Mouse (Mus musculus): Measurements from ENCODE around the gene Txndc16.

DNA sequence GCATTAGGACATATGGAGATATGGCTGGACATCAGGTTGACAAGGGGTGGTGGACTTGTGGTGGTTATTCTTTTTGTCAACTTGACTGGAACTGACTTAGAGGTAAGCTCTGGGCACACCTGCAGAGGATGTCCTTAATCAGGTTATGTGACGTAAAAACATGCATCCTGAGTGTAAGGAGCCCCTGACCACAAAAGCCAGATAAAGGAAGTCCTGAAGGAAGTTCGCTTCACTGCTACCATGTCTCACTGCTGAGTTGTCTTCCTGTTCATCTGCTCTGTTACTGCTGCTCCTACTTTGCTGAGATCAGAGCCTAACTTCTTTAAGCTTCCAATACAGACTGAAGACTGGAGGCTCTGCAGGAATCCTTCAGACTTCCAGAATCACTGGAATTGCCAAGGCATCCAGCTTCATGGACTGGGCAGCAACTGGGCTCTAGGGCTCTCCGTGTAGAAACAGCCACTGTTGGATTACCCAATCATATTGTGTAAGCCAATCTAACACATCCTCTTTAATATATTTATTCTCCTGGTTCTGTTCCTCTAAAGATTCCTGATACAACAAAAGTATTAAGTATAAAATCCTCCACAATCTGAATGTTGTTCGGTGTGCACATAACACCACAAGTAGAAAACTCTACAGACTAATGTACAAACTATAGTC lies 64.5 kb downstream of the Txndc16 start:
- TF ChIP-seq GATA1 (IDR thresholded peaks at IDR 0.05; ENCODE audit: borderline replicate concordance, low read length) (no peak), FLI1 (IDR thresholded peaks at IDR 0.05; ENCODE audit: low read length) (no peak)
